8 mouse cellular contexts compared by ENCODE assay signal in the genomic region with DNA sequence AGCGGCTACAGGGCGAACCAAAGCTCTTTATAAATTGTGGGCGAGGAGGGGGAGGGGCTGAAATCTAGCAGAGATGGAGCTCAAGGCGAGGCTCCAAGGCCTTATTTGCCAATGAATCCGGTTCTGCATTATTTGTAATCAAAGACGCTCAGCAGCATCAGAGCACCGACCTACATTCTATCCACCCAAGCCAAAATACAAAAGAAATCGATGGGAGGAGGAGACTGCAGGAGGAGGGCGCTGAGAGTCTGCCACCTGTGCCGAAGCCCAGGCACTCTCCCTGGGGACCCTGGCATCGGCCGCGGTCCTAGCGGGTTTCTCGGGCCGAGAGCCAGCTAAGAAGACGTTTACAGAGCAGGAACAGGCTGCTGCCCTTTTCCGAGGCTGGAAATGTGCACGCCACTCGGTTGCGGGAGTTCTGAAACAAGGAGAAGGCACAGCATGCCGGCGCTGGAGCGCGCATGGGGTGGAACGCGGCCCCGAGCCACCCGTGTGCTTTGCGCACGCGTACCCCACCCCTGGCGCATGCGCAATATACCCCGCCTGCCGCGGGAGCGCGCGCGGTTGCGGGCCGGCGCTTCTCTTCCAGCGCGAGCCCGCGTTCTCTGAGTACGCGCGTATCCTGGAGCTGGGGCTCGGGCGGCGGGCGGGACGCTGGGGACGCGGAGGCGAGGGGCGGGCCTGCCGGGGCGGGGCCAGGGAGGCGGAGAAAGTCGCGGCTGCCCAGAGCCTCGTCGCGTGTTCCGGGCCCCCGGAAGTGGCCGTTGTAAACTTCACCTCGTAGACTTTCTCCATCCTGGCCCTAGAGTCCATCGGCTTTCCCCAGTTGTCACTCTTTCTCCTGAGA. TPM values are rescaled to one million over a fixed set of nuclear protein-coding genes. Genes with fewer than 3 reads are reported as not detected.
DNase-seq lines count a peak whose midpoint lies in the region; ATAC-seq and TF ChIP-seq lines count a peak whose summit lies in the region.

A gene (plus strand): TSS at position 703 of the 847 bp plus-strand sequence.

- under 1% methylated on average over 72 of the region's 73 CpGs for WGBS in forebrain, embryonic 16.5 days
- WGBS in lung, embryonic 15.5 days, result under 1% methylated on average over 58 of the region's 73 CpGs

- ATAC-seq in forebrain, embryonic 16.5 days, result peak; percentile 94
- peak; percentile 97 for ATAC-seq in lung, embryonic 15.5 days (ENCODE audit: borderline replicate concordance, extremely low read depth, low FRiP score, low TSS enrichment)

- in situ Hi-C loops in ES-E14 (cut with MboI; ENCODE audit: low sequenced_read_pairs in 2 of 2, unreplicated experiment in 2 of 2), result no loop called here

- peak within 1 kb of the TSS; percentile 86 to 92 for H3K4me3 ChIP-seq in ES-E14 (ENCODE audit: insufficient read depth in 1 of 2, low read depth in 1 of 2, low read length in 2 of 2, poor library complexity in 1 of 2, severe bottlenecking in 1 of 2)
- H3K4me3 ChIP-seq in forebrain, embryonic 16.5 days (replicated peaks; ENCODE audit: low read length), result peak within 1 kb of the TSS; percentile 88
- peak within 1 kb of the TSS; percentile 71 for H3K4me3 ChIP-seq in lung, embryonic 15.5 days

- peak within 1 kb of the TSS; percentile 99 for H3K27ac ChIP-seq in ES-E14 (ENCODE audit: insufficient read depth, low read depth, low read length, poor library complexity, severe bottlenecking)
- H3K27ac ChIP-seq in forebrain, embryonic 16.5 days (ENCODE audit: low read length), result peak within 1 kb of the TSS; percentile 97
- H3K27ac ChIP-seq in lung, embryonic 15.5 days, result peak within 1 kb of the TSS; percentile 88

- H3K9ac ChIP-seq in ES-E14 (ENCODE audit: insufficient read depth, low read depth, low read length, poor library complexity, severe bottlenecking), result peak within 1 kb of the TSS; percentile 95
- H3K9ac ChIP-seq in forebrain, embryonic 16.5 days (replicated peaks; ENCODE audit: low read depth, low read length), result peak within 1 kb of the TSS; percentile 80
- peak within 1 kb of the TSS; percentile 65 for H3K9ac ChIP-seq in lung, embryonic 15.5 days

- no peaks in the 10 kb centered on the region for H3K9me3 ChIP-seq in ES-E14 (ENCODE audit: control insufficient read depth, insufficient read depth, low read depth, low read length)
- no peaks in the 10 kb centered on the region for H3K9me3 ChIP-seq in forebrain, embryonic 16.5 days (ENCODE audit: control insufficient read depth, low read length)
- no peaks in the 10 kb centered on the region for H3K9me3 ChIP-seq in lung, embryonic 15.5 days

- peak within 1 kb of the TSS; percentile 96 for H3K4me2 ChIP-seq in forebrain, embryonic 16.5 days (ENCODE audit: low read length)
- peak within 1 kb of the TSS; percentile 84 for H3K4me2 ChIP-seq in lung, embryonic 15.5 days

- no peaks in the 10 kb centered on the region for H3K36me3 ChIP-seq in ES-E14 (ENCODE audit: control insufficient read depth, insufficient read depth, low read length, poor library complexity, severe bottlenecking)
- H3K36me3 ChIP-seq in forebrain, embryonic 16.5 days (ENCODE audit: control insufficient read depth, insufficient read depth), result no peaks in the 10 kb centered on the region
- H3K36me3 ChIP-seq in lung, embryonic 15.5 days, result no peaks in the 10 kb centered on the region

- peak; percentile 90 for DNase-seq in ES-E14 (ENCODE audit: low read depth, low spot score)
- peak; percentile 94 for DNase-seq in cerebellum, adult 11-12 months
- DNase-seq in heart, postnatal 4 days, result peak; percentile 96
- peak; percentile 88 to 91 for DNase-seq in layer of hippocampus, adult 8-10 months (ENCODE audit: low spot score in 2 of 2)
- DNase-seq in ovary, adult 18-20 months (ENCODE audit: low spot score), result peak; percentile 93
- DNase-seq in thymus, postnatal 0 days (ENCODE audit: low spot score), result peak; percentile 98

- peaks cover 0 to 7% of the 10 kb centered on the region in 2 experiments; a peak in 2 of 4 replicates for H3K4me1 ChIP-seq in ES-E14 (ENCODE audit: control insufficient read depth in 2 of 2, insufficient read depth in 2 of 2, low read length in 2 of 2, poor library complexity in 1 of 2)
- peaks cover 22% of the 10 kb centered on the region for H3K4me1 ChIP-seq in forebrain, embryonic 16.5 days (replicated peaks; ENCODE audit: control insufficient read depth, insufficient read depth, low read length)
- peaks cover 13% of the 10 kb centered on the region for H3K4me1 ChIP-seq in lung, embryonic 15.5 days

- H3K27me3 ChIP-seq in forebrain, embryonic 16.5 days (replicated peaks; ENCODE audit: control insufficient read depth, insufficient read depth, low read length), result no peaks in the 10 kb centered on the region
- no peaks in the 10 kb centered on the region for H3K27me3 ChIP-seq in lung, embryonic 15.5 days

TF ChIP-seq in ES-E14, 5 proteins besides CTCF, POLR2A, EP300 and RAD21:
- TF ChIP-seq CHD2 (IDR thresholded peaks at IDR 0.05; ENCODE audit: low read depth, low read length) (no peak), ZNF384 (IDR thresholded peaks at IDR 0.05; ENCODE audit: low read depth, low read length) (no peak), ZC3H11A (IDR thresholded peaks at IDR 0.05; ENCODE audit: borderline replicate concordance, low read depth, low read length) (no peak), MAFK (IDR thresholded peaks at IDR 0.05; ENCODE audit: insufficient read depth, low read depth, low read length) (no peak), HCFC1 (IDR thresholded peaks at IDR 0.05; ENCODE audit: borderline replicate concordance, insufficient read depth, low read length) (peak; percentile 70)

RNA-seq across cellular contexts. Expression of the gene that starts here (rescaled TPM):
- total RNA-seq in ES-E14 (2012; rRNA removed), result 3.5 and 5.8 TPM in 2 replicates
- 6.1 and 6.7 TPM in 2 replicates for polyA plus RNA-seq in forebrain, embryonic 16.5 days (2015; fragmentation: Nextera tagmentation; extraction: Ambion mirVana)
- total RNA-seq in heart, postnatal 4 days (2021), result 1 to 10 TPM; 1.4 to 1.5 TPM
- total RNA-seq in layer of hippocampus, adult 8-10 months (2022), result 1 to 10 TPM; 4.1 to 4.5 (median 4.2) TPM
- 3.0 and 3.6 TPM in 2 replicates for polyA plus RNA-seq in lung, embryonic 15.5 days (2015; fragmentation: Nextera tagmentation; extraction: Ambion mirVana)
- polyA plus RNA-seq in thymus, postnatal 0 days (2015; fragmentation: Nextera tagmentation; extraction: Ambion mirVana), result 5.7 and 6.2 TPM in 2 replicates

Comparison
In these comparisons a context has a peak if more than half of its experiments do, and no peak if none do; other contexts are left out.
1. Peak in every context shown above with its lines: DNase-seq, ATAC-seq, H3K4me3 ChIP-seq and H3K27ac ChIP-seq.